Mouse (Mus musculus): Measurements from ENCODE around the gene Gtpbp2.

Gene Gtpbp2

DNA sequence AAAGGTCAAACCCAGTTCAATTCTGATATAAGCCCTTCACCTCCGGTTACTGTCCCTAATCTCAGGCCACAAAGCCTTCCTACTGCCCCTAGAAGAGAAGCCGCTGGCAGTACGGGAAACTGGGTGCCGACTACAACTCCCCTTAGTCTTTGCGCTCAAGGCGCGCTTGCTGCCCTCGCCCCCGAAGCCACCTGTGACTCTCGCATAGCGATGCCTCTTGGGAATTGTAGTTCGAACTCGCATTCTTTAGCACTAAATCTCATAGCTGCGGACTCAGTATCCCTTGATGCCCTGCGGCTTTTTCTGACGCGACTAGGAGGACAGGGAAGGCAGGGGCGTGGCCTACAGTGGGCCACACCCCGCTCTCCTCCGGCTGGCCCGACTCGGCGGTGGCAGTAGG, at the start of gene Gtpbp2:
Gtpbp2 (plus strand) TSS at position 347 of the 400 bp plus-strand sequence.
- CTCF ChIA-PET: interaction anchor here in 3 of 4 experiments (0.6 to 2.2 kb wide), 13 partner anchors 9 to 457 kb away, joined by 3 to 8 read pairs (median 4); partner anchors contain the start of genes 1600014C23Rik (in 1 of the 3), Lrrc73 (in 1 of the 3), Polh (in 1 of the 3) and Rsph9 (in 1 of the 3)
- POLR2A ChIA-PET: interaction anchor here in 3 of 4 experiments (0.5 to 4.1 kb wide), 53 partner anchors 8 to 730 kb away, joined by 3 to 30 read pairs (median 4); partner anchors contain the start of genes Polh (in 2 of the 3), Rsph9 (in 2 of the 3), Vegfa (in 2 of the 3) and Xpo5 (in 2 of the 3)

- ChIA-PET CTCF (interaction anchor here in 1 of 4 experiments (0.6 kb wide), 1 partner anchor 385 kb away, joined by 3 read pairs; no protein-coding TSS in a partner anchor), POLR2A (interaction anchor here in 2 of 4 experiments (1.4 to 4.2 kb wide), 5 partner anchors 13 to 381 kb away, joined by 3 to 14 read pairs (median 4); partner anchors contain the start of genes 1600014C23Rik (in 1 of the 2) and Mad2l1bp (in 1 of the 2))
Observed at GRCm38 (mm10) chr17:46115489-46115888, 45.3 kb upstream of the Gtpbp2 start.

GRCm38 (mm10) chr17:46116138-46116537, 44.7 kb upstream of the Gtpbp2 start:
- ChIA-PET POLR2A (interaction anchor here in 2 of 4 experiments (0.5 to 4.2 kb wide), 4 partner anchors 13 to 633 kb away, joined by 3 to 14 read pairs (median 4); partner anchors contain the start of gene Mad2l1bp (in 2 of the 2)), CTCF (no interaction called here)

GRCm38 (mm10) chr17:46116881-46117280, 44.0 kb upstream of the Gtpbp2 start:
- ChIA-PET POLR2A (interaction anchor here in 3 of 4 experiments (0.5 to 2.1 kb wide), 6 partner anchors 11 to 270 kb away, joined by 3 to 6 read pairs (median 3); partner anchors contain the start of gene Mad2l1bp (in 2 of the 3)), CTCF (no interaction called here)

GRCm38 (mm10) chr17:46117623-46118422, 43.0 kb upstream of the Gtpbp2 start:
- ChIA-PET CTCF (interaction anchor here in 1 of 4 experiments (1.9 kb wide), 1 partner anchor 14 kb away, joined by 5 read pairs; no protein-coding TSS in a partner anchor), POLR2A (interaction anchor here in 2 of 4 experiments (1.1 to 2.1 kb wide), 2 partner anchors 10 to 12 kb away, joined by 3 to 6 read pairs; no protein-coding TSS in a partner anchor)

DNA sequence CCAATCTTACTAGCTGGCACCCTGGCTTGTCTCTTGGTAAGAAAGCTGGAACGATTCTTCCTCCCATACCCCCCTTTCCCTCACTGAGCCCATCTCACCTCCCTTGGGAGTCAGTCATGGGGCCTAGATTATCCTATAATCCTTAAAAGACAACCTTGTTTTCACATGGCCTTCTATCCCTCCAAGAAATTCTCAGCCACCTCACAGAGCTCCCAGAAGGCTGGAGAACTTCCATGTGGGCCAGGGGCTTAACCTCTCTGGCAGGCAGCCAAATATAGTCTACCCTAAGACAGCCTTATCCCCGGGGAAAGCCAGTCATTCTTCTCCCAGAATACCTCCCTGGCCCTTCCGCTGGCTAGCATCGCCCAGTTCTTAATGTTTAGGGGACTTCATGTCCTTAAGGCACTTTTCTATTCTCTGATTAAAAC, 42.4 kb upstream of the Gtpbp2 start:
- CTCF ChIA-PET: interaction anchor here in 3 of 4 experiments (0.7 to 1.9 kb wide), 3 partner anchors 13 to 28 kb away, joined by 3 to 6 read pairs (median 5); no protein-coding TSS in a partner anchor
- POLR2A ChIA-PET: interaction anchor here in 1 of 4 experiments (1.2 to 2.1 kb wide), 3 partner anchors 10 to 45 kb away, joined by 3 to 6 read pairs (median 6); no protein-coding TSS in a partner anchor

DNA sequence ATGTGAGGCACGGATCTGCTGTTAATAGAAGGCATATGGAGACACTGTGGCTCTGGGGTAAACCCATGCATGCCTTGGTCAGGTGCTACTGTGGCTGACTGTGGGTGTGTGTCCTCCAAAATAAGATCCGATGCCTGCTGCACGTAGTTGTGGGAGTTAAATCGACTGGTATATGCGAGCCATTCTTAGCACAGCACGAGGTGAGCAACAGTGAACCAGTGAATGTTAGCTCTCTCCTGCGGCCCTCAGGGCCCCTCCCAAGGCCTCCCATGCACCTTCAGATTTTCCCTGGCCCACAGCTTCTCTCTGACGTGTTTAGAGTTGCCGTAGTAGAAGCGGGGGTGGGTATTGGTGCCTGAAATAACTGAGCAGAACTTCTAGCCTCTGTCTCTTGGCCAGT, 41.2 kb upstream of the Gtpbp2 start:
- CTCF ChIA-PET: interaction anchor here in 3 of 4 experiments (0.6 to 1.9 kb wide), 5 partner anchors 9 to 613 kb away, joined by 3 to 5 read pairs (median 3); partner anchors contain the start of gene Aars2 (in 1 of the 3)
- POLR2A ChIA-PET: interaction anchor here in 2 of 4 experiments (0.8 to 1.7 kb wide), 5 partner anchors 8 to 46 kb away, joined by 3 to 6 read pairs (median 3); partner anchors contain the start of genes Mrps18a (in 1 of the 2) and Rsph9 (in 1 of the 2)

DNA sequence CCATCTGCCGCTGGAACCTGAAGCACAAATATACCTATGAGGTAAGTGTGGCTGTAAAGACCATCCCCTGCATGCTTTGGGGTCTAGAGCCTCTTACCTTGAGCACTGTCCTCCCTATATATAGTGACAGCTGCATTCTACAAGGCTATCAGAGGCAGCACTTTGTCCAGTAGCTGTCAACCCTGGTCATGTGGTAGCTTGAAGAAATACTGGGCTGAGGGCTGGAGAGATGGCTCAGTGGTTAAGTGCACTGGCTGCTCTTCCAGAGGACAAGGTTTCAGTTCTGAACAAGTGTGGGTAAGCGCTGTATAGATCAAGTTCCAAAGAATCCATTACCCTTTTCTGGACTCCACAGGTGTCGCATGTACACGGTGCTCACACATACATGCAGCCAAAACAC, 38.0 kb upstream of the Gtpbp2 start:
- ChIA-PET CTCF (interaction anchor here in 2 of 4 experiments (1.3 to 1.7 kb wide), 2 partner anchors 9 to 10 kb away, joined by 3 to 4 read pairs; no protein-coding TSS in a partner anchor), POLR2A (interaction anchor here in 1 of 4 experiments (1.1 to 2.2 kb wide), 3 partner anchors 9 to 14 kb away, joined by 3 to 5 read pairs (median 4); no protein-coding TSS in a partner anchor)

DNA sequence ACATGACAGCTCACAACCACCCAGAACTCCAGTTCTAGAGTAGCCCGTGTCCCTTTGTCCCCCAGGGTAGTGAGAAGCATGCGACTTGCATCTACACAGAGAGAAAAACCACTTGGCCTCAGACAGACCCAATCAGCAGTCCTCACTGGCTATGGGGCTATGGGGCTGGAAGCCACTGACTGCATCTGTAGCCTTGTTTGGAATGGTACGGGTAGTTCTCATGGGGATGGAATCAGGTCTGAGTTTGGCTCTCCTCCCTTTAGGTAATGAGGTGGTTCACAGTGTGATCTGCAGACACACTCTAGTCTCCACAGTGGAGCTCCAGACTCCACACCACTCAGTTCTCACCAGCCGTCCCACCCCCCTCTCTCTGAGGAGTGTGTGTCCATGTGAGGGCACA, 37.5 kb upstream of the Gtpbp2 start:
- POLR2A ChIA-PET: interaction anchor here in 1 of 4 experiments (1.1 to 2.2 kb wide), 3 partner anchors 8 to 14 kb away, joined by 3 to 5 read pairs (median 4); no protein-coding TSS in a partner anchor

DNA sequence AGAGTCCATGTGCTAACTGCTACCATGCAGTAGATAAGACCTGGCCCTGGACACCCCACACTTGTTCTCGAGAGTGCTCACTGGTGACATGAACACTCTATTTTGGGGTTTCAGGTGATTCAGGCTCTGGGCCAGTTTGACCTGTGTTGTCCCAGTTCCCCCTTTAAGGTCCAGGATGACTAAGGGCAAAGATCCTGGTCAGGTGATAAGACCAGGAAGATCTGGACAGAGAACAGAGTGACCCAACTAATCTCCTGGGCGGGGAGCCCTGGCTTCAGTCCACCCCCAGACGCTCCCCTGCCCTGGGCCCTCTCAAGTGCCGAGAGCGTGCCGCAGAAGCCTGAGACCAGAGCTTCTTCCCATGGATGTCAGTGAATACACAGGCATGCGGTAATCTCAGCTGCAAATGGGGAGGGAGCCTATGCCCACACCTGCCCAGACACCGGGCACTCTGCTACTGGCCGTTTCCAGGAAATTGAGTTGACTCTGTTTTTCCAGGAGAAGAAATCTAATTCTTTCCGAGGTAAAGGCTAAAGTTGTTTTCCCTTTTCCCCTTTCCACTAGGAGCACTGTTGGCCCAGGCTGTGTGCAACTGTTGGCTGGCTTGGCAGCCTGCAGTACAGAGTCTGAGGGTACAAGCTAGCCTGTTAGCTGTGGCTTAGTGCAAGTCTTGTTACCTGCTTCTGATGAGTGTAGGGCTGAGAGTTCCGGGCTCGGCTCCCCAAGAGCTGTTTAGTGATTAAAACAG, 36.7 kb upstream of the Gtpbp2 start:
- ChIA-PET CTCF (interaction anchor here in 2 of 4 experiments (0.6 to 1.7 kb wide), 3 partner anchors 8 to 577 kb away, joined by 3 to 4 read pairs (median 4); no protein-coding TSS in a partner anchor), POLR2A (interaction anchor here in 2 of 4 experiments (0.7 to 2.2 kb wide), 3 partner anchors 8 to 92 kb away, joined by 3 to 5 read pairs (median 4); partner anchors contain the start of gene Vegfa (in 1 of the 2))

More for the DNA sequence above, 37.5 kb upstream of the Gtpbp2 start:
- CTCF ChIA-PET: interaction anchor here in 2 of 4 experiments (1.3 to 1.7 kb wide), 2 partner anchors 9 kb away, joined by 3 to 4 read pairs; no protein-coding TSS in a partner anchor

DNA sequence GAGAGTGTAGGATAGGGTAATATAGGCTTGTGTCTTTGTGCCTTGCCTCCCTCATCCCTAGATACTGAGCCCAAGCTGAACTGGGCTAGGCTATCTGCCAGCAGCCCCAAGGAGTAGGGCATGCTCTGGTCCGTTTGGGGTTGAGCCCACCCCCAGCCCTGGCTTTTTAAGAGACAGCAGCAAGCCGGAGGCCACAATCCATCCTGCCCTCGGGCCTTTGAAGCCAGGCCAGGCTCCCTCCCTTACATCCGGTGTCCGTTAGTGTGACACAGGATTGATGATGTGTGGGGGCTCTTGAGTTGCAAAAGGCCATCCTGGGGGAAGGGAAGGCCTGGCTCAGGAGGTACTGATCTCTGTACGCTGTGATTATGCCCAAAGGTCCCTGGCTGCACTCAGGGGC, 34.2 kb upstream of the Gtpbp2 start:
- POLR2A ChIA-PET: interaction anchor here in 2 of 4 experiments (0.6 to 1.5 kb wide), 4 partner anchors 11 to 664 kb away, joined by 3 to 6 read pairs (median 4); partner anchors contain the start of gene Mrps18a (in 1 of the 2)
- CTCF ChIA-PET: interaction anchor here in 2 of 4 experiments (0.5 to 1.1 kb wide), 3 partner anchors 11 to 154 kb away, joined by 3 read pairs; no protein-coding TSS in a partner anchor

DNA sequence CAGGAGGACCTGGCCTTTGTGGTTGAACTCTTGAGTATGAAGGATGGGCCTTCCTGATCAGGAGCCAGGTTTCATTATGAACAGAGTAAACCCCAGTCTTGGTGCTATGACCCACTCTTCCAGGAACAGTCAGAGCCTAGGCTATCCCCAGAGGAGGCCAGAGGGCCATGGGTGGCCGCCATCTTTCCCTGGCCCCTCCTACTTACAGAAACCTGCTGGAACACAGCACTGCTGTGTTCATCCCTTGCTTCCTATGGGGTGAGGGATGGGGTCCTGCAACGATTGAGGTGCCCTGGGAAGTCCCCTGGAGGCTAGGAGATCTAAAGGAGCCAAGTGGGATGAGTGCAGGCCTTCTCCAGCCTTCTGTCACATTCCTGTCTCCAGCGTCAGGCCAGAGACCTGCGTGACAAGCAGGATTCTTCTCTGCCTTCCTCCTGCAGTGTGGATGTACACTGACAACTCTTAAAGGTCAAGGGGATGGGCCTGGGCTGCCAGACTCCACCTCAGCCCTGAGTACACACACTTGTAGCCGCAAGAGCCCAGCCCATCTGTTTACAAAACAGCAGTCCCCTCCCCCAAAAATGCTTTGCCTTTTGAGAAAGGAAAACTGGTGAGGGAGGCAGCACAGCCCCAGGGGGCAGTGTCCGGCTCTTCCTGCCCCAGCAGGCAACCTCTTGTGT, 32.9 kb upstream of the Gtpbp2 start:
- ChIA-PET POLR2A (interaction anchor here in 3 of 4 experiments (0.6 to 2.9 kb wide), 9 partner anchors 9 to 279 kb away, joined by 3 to 14 read pairs (median 4); partner anchors contain the start of gene Mad2l1bp (in 1 of the 3)), CTCF (interaction anchor here in 2 of 4 experiments (0.5 to 0.9 kb wide), 3 partner anchors 8 to 397 kb away, joined by 3 read pairs; partner anchors contain the start of gene Vegfa (in 1 of the 2))

- ChIA-PET POLR2A (interaction anchor here in 3 of 4 experiments (0.5 to 3.9 kb wide), 21 partner anchors 12 to 462 kb away, joined by 3 to 20 read pairs (median 4); partner anchors contain the start of genes Vegfa (in 2 of the 3), Gtpbp2 (in 1 of the 3), Mad2l1bp (in 1 of the 3) and Mrps18a (in 1 of the 3)), CTCF (interaction anchor here (0.6 to 3.1 kb wide), 7 partner anchors 41 to 1108 kb away, joined by 3 to 19 read pairs (median 3); partner anchors contain the start of gene Vegfa (in 1 of the 4))
Observed at GRCm38 (mm10) chr17:46129741-46130498, 30.9 kb upstream of the Gtpbp2 start.

- CTCF ChIA-PET: interaction anchor here (0.5 to 3.1 kb wide), 67 partner anchors 8 to 451 kb away, joined by 3 to 20 read pairs (median 4); partner anchors contain the start of genes Rsph9 (in 4 of the 4), Vegfa (in 2 of the 4), 1600014C23Rik (in 1 of the 4) and Crip3 (in 1 of the 4)
- POLR2A ChIA-PET: interaction anchor here (0.6 to 3.9 kb wide), 23 partner anchors 9 to 402 kb away, joined by 3 to 20 read pairs (median 4); partner anchors contain the start of genes Rsph9 (in 3 of the 4), Mad2l1bp (in 2 of the 4), 1600014C23Rik (in 1 of the 4) and Gtpbp2 (in 1 of the 4)
Observed at GRCm38 (mm10) chr17:46132058-46132718, 28.6 kb upstream of the Gtpbp2 start.

All from embryonic stem cell, embryonic (primary cell).